Mouse (Mus musculus) CH12.LX (cell line): Measurements from ENCODE around the gene Dhx57. TPM values are rescaled to one million over a fixed set of nuclear protein-coding genes. Genes with fewer than 3 reads are reported as not detected.

Source experiments
- DNase-seq: peaks from one replicate; pipeline ENCODE4 v3.0.0-alpha.2; 2013; ENCODE audit errors: extremely low read depth
- H3K27ac ChIP-seq: 2 replicates; pipeline ENCODE4 v1.5.1; 2012; ENCODE audit warnings: low read depth, mild to moderate bottlenecking, control low read depth, moderate library complexity; ENCODE audit not compliant: insufficient read depth
- H3K27me3 ChIP-seq: replicated peaks from 2 replicates; pipeline ENCODE3; 2012; ENCODE audit warnings: inconsistent platforms
- H3K36me3 ChIP-seq, 2 experiments: replicated peaks in 1 of 2; 2 replicates each; pipeline versions ENCODE3 to v1.6.1; 2012; ENCODE audit warnings: inconsistent platforms in 1 of 2, low read length in 1 of 2, mild to moderate bottlenecking in 1 of 2, mixed read lengths in 1 of 2, moderate library complexity in 1 of 2; ENCODE audit not compliant: control insufficient read depth in 1 of 2, insufficient read depth in 1 of 2
- H3K4me1 ChIP-seq, 2 experiments: 2 replicates each; pipeline ENCODE4 v1.6.1; 2012; ENCODE audit warnings: inconsistent platforms in 1 of 2, moderate library complexity in 1 of 2; ENCODE audit not compliant: insufficient read depth in 2 of 2, control insufficient read depth in 1 of 2
- H3K4me2 ChIP-seq: 2 replicates; pipeline ENCODE4 v1.6.1; 2012; ENCODE audit warnings: low read depth, mild to moderate bottlenecking, control low read depth; ENCODE audit not compliant: poor library complexity, insufficient read depth, severe bottlenecking
- H3K4me3 ChIP-seq, 3 experiments: fragments of 150-350 bp in 1 of 3; sonication (generic) in 1 of 3; replicated peaks in 1 of 3; 2 replicates each; pipeline versions ENCODE3 to v1.5.1; 2011 to 2012; ENCODE audit warnings: low read depth in 2 of 3, low read length in 2 of 3, mild to moderate bottlenecking in 2 of 3, moderate library complexity in 2 of 3, control low read depth in 1 of 3, improper control_type of control experiment in 1 of 3, inconsistent platforms in 1 of 3, mixed read lengths in 1 of 3; ENCODE audit not compliant: poor library complexity in 1 of 3
- H3K79me2 ChIP-seq: replicated peaks from 2 replicates; pipeline ENCODE4 v1.6.1; 2012; ENCODE audit warnings: mild to moderate bottlenecking, moderate library complexity; ENCODE audit not compliant: control insufficient read depth, poor library complexity, insufficient read depth, severe bottlenecking; ENCODE audit errors: extremely low read depth
- H3K9ac ChIP-seq: 2 replicates; pipeline ENCODE4 v1.6.1; 2012; ENCODE audit warnings: low read depth, mild to moderate bottlenecking, control low read depth, moderate library complexity; ENCODE audit not compliant: insufficient read depth
- H3K9me3 ChIP-seq: replicated peaks from 2 replicates; pipeline ENCODE3; 2012; ENCODE audit warnings: low read length, inconsistent platforms, mixed read lengths
- CHD2 ChIP-seq: IDR thresholded peaks from 2 replicates; pipeline ENCODE4 v1.6.1; 2011; ENCODE audit warnings: low read length, improper control_type of control experiment
- CTCF ChIP-seq, 2 experiments: IDR thresholded peaks in 1 of 2; conservative IDR thresholded peaks in 1 of 2; 2 replicates each; pipeline ENCODE4 v1.5.1; 2011 to 2012; ENCODE audit warnings: low read depth in 2 of 2, low read length in 2 of 2, improper control_type of control experiment in 1 of 2, inconsistent platforms in 1 of 2, mild to moderate bottlenecking in 1 of 2, moderate library complexity in 1 of 2
- E2F4 ChIP-seq: IDR thresholded peaks from 2 replicates; pipeline ENCODE4 v1.6.1; 2011; ENCODE audit warnings: low read depth, low read length, improper control_type of control experiment; ENCODE audit not compliant: insufficient replicate concordance
- ELF1 ChIP-seq: IDR thresholded peaks from 2 replicates; pipeline ENCODE4 v1.6.1; 2014; ENCODE audit warnings: low read depth, mild to moderate bottlenecking, inconsistent platforms, low read length, improper control_type of control experiment
- ETS1 ChIP-seq: conservative IDR thresholded peaks from 2 replicates; pipeline ENCODE4 v1.6.1; 2012; ENCODE audit warnings: low read depth, mild to moderate bottlenecking, inconsistent platforms, low read length, improper control_type of control experiment, moderate library complexity
- HCFC1 ChIP-seq: IDR thresholded peaks from 2 replicates; pipeline ENCODE4 v1.6.1; 2012; ENCODE audit warnings: low read depth, mild to moderate bottlenecking, inconsistent platforms, low read length, improper control_type of control experiment
- IRF4 ChIP-seq: IDR thresholded peaks from 2 replicates; pipeline ENCODE4 v1.6.1; 2014; ENCODE audit warnings: low read depth, mild to moderate bottlenecking, inconsistent platforms, low read length, improper control_type of control experiment
- JUN ChIP-seq: IDR thresholded peaks from 2 replicates; pipeline ENCODE4 v1.6.1; 2011; ENCODE audit warnings: low read depth, mild to moderate bottlenecking, low read length, improper control_type of control experiment, moderate library complexity; ENCODE audit not compliant: insufficient read depth
- NELFE ChIP-seq: IDR thresholded peaks from 2 replicates; pipeline ENCODE4 v1.6.1; 2011; ENCODE audit warnings: low read depth, low read length, improper control_type of control experiment
- NRF1 ChIP-seq: IDR thresholded peaks from 2 replicates; pipeline ENCODE4 v1.6.1; 2014; ENCODE audit warnings: low read depth, mild to moderate bottlenecking, inconsistent platforms, low read length, improper control_type of control experiment, moderate library complexity
- POLR2A ChIP-seq: IDR thresholded peaks from 2 replicates; pipeline ENCODE4 v1.6.1; 2011; ENCODE audit warnings: low read depth, mild to moderate bottlenecking, improper control_type of control experiment, low read length
- RCOR1 ChIP-seq: conservative IDR thresholded peaks from 2 replicates; pipeline ENCODE4 v1.6.1; 2012; ENCODE audit warnings: low read depth, mild to moderate bottlenecking, inconsistent platforms, low read length, improper control_type of control experiment
- SMC3 ChIP-seq: IDR thresholded peaks from 2 replicates; pipeline ENCODE4 v1.6.1; 2011; ENCODE audit warnings: low read depth, low read length, improper control_type of control experiment
- TBP ChIP-seq: conservative IDR thresholded peaks from 2 replicates; pipeline ENCODE4 v1.6.1; 2011; ENCODE audit warnings: low read depth, low read length, improper control_type of control experiment
- UBTF ChIP-seq: IDR thresholded peaks from 2 replicates; pipeline ENCODE4 v1.6.1; 2012; ENCODE audit warnings: low read depth, mild to moderate bottlenecking, inconsistent platforms, low read length, improper control_type of control experiment, moderate library complexity
- USF2 ChIP-seq: conservative IDR thresholded peaks from 2 replicates; pipeline ENCODE4 v1.6.1; 2011; ENCODE audit warnings: low read depth, low read length, improper control_type of control experiment
- ZKSCAN1 ChIP-seq: IDR thresholded peaks from 2 replicates; pipeline ENCODE4 v1.6.1; 2012; ENCODE audit warnings: low read depth, inconsistent platforms, low read length, improper control_type of control experiment, borderline replicate concordance
- ZNF384 ChIP-seq: IDR thresholded peaks from 2 replicates; pipeline ENCODE4 v1.6.1; 2012; ENCODE audit warnings: low read depth, low read length, improper control_type of control experiment, inconsistent platforms
- dilution Hi-C: fragments of 300-500 bp; cut with MboI; formaldehyde crosslinking; loops from 2 replicates; pipeline ENCODE4 v1.14.3; 2020; ENCODE audit warnings: low sequenced_read_pairs; ENCODE audit not compliant: extremely low pct_unique_long_range_greater_than_20kb, extremely low pct_ligation_motif_present
- in situ Hi-C: fragments of 300-500 bp; cut with MboI; formaldehyde crosslinking; loops from 3 replicates; pipeline ENCODE4 v1.14.3; 2019; ENCODE audit warnings: low sequenced_read_pairs, low pct_ligation_motif_present, low pct_unique_long_range_greater_than_20kb, mixed read lengths
- polyA plus RNA-seq: library from polyadenylated mRNA; unstranded; fragments of >175 nt; gene quantifications from 2 replicates; pipeline ENCODE4 v1.2.1, GENCODE M21; 2012; ENCODE audit warnings: low read depth; ENCODE audit not compliant: insufficient read length
- total RNA-seq, 2 experiments: library from RNA; depleted of rRNA; stranded (reverse); fragments of 300-350 nt in 1 of 2; fragments of >200 nt in 1 of 2; gene quantifications; 2 replicates each; pipeline ENCODE4 v1.2.3; 2012 to 2014

Dhx57 gene
- total and polyA plus RNA-seq, 3 experiments = 20.3 to 22.4 (median 21.7) TPM

DNA sequence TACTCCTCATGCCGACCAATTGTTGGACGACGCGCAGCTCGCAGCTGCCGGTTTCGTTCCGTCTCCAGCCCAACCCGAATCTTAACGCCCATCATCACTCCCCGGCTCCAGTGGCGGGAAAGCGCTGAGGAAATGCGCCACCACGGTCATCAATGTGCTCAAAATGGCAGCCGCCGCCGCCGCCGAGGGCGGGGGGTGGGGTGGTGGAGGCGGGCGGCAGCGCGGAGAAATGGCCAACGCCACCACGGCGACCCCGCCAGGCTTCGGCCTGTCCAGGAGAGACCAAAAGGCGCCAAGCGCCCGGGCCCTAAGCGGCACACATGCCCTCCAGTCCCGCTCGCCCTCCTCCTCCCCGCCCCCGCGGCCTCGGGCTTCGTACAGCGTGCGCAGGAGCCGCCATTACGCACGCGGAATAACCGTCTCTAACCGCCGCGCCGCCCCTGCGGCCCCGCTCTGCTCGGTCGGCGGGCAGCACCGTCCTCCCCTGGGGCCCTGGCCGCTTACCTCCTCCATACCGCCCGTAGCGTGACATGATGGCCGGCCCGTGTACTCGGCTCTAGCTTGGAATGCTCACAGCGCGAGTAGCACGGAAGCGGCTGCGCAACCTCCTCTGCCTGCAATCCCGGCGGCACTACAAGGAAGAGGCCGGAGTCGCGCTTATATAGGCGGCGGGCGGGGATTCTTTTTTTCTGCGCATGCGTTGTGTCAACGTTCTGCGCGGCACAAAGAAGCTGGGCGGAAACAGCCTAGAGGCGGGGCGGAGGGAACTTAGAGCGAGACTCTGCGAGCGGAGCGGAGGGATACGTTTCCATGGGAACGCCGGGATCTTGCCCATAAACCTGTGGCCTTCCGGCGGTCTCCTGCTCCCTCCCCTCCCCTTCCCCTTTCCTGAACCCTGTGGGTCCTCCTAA, 83.3 kb downstream of the Dhx57 start, which contains the start of the genes Srsf7 and Ttc39d:
TSS of gene Srsf7 (minus strand) at position 637 of the 911 bp plus-strand sequence.
TSS of gene Ttc39d (plus strand) at position 790 of the 911 bp plus-strand sequence.
- H3K4me1 ChIP-seq = peaks cover 3 to 28% of the 10 kb centered on the region in 2 experiments; a peak in 3 of 4 replicates
- in situ Hi-C loops = no loop called here

DNA sequence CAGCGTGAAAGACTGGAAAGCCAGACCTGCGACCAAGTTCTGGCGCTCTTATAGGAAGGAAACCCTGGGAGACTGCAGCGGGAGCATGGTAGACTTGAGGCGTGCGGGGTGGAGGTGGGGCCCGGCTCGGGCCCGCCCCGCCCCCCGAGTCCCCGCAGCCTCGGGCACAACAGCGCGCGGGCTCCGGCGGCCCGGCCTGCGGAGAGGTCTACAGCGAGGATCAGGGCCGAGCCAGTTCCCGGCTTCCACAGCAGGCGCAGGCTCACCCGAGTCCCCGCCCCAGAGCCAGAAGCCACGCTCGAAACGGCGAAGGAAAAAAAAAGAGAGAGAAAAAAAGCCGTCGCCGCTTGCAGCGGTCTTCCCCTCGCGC, 84.0 kb downstream of the Dhx57 start:
- H3K4me2 ChIP-seq = peak overlapping the region; percentile 79; the same call in 1 of the 2 replicates
- TF ChIP-seq HCFC1 (no peak), USF2 (no peak), RCOR1 (no peak), IRF4 (no peak), E2F4 (no peak), UBTF (0 out of 2 replicates have a peak, but pooled peaks have one; percentile 45), ZNF384 (no peak), NRF1 (no peak), ELF1 (no peak), ETS1 (no peak), JUN (no peak), NELFE (no peak), POLR2A (peak; percentile 18; the same call in 1 of the 2 replicates)
- TF ChIP-seq, all 38 proteins: peak for 2
- dilution Hi-C loops = no loop called here
- Histone ChIP-seq H3K36me3 (peaks cover 26 to 42% of the 10 kb centered on the region in 2 experiments), H3K4me3 (peak overlapping the region; percentile 86 to 97 (median 96)), H3K27ac (peak overlapping the region; percentile 95), H3K9me3 (no peaks in the 10 kb centered on the region), H3K4me1 (peaks cover 3 to 28% of the 10 kb centered on the region in 2 experiments; a peak in 3 of 4 replicates), H3K9ac (peak overlapping the region; percentile 93), H3K27me3 (no peaks in the 10 kb centered on the region), H3K79me2 (peaks cover 42% of the 10 kb centered on the region)
- DNase-seq = no peak
- in situ Hi-C loops = no loop called here

More for the DNA sequence above, 83.3 kb downstream of the Dhx57 start, which contains the start of the genes Srsf7 and Ttc39d:
- DNase-seq = peak; percentile 98
- H3K36me3 ChIP-seq = peaks cover 23 to 36% of the 10 kb centered on the region in 2 experiments
- H3K27ac ChIP-seq = peak within 1 kb of the TSS; percentile 95
- TF ChIP-seq UBTF = peak; percentile 60; the same call in 1 of the 2 replicates
- TF ChIP-seq POLR2A = peak; percentile 100
- TF ChIP-seq CTCF (conservative IDR thresholded peaks at IDR 0.05 in 1 of 2, IDR thresholded peaks at IDR 0.05 in 1 of 2; ENCODE audit: low read depth in 2 of 2, low read length in 2 of 2) = no peak
- TF ChIP-seq SMC3 = no peak
- no peak for TF ChIP-seq CHD2
- TF ChIP-seq ZKSCAN1 = no peak
- TF ChIP-seq TBP = peak; percentile 97
- H3K27me3 ChIP-seq = no peaks in the 10 kb centered on the region
- peak within 1 kb of the TSS; percentile 89 to 97 (median 96) for H3K4me3 ChIP-seq
- H3K9ac ChIP-seq = peak within 1 kb of the TSS; percentile 93
- H3K4me2 ChIP-seq = peak within 1 kb of the TSS; percentile 80
- peaks cover 42% of the 10 kb centered on the region for H3K79me2 ChIP-seq
- dilution Hi-C loops = no loop called here
- H3K9me3 ChIP-seq = no peaks in the 10 kb centered on the region
